Mouse (Mus musculus): ENCODE measurements around the gene Gjb4.

The Gjb4 gene

GRCm38 (mm10) chr4:127353951-127354438 lies at the start of gene Gjb4:
Gene Gjb4 (minus strand): TSS chr4:127354081.
- DNase-seq (ENCODE audit: low spot score) = no peak

GRCm38 (mm10) chr4:127402614-127403013 lies 48.7 kb upstream of the Gjb4 start:
- no peak for DNase-seq (ENCODE audit: low spot score)

DNA sequence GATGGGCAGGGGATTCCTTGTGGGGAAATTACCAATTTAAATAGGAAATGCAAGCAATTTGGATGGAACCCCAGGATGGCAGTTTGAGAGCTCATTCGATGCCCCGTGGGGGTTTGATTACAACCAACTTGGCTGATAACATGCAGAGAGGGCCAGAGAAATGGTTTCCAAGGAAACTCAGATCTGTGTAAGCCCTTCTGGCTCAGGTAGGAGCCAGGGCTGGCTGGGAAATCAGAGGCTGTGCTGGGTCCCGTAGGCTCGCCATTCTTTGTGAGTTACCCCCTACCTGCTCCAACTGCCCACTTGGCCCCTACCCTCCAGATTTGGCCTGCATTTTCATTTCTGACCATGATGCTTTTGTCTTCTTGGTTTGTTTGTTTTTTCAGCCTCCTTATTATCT lies 48.3 kb upstream of the Gjb4 start:
- no peak for DNase-seq (ENCODE audit: low spot score)

- DNase-seq (ENCODE audit: low spot score) = no peak
Measured at GRCm38 (mm10) chr4:127400165-127401145, 46.6 kb upstream of the Gjb4 start.

- DNase-seq (ENCODE audit: low spot score) = no peak
Measured at GRCm38 (mm10) chr4:127395591-127395990, 41.7 kb upstream of the Gjb4 start.

DNA sequence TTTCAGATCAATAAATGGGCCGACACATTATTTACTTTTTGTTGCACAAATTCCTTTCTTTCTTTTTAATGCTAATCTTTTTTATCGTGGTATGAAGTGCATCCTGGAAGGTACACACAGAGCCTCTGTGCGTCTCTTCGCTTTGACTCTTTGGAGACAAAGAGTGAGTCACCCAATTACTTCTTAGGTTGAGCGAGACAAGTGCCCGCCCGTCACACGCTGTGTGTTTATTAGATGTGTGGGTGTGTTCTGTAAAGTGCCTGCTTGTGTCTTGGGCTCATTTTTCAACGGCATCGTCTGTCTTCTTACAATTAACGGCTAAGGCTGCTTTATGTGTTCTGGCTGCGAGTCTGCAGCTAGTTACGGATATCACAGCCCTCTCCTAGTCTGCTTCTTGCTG lies 35.8 kb upstream of the Gjb4 start:
- DNase-seq (ENCODE audit: low spot score) = no peak

- peak; percentile 45 for DNase-seq (ENCODE audit: low spot score)
Measured at GRCm38 (mm10) chr4:127377344-127377743, 23.5 kb upstream of the Gjb4 start.

GRCm38 (mm10) chr4:127375541-127376177 lies 21.8 kb upstream of the Gjb4 start:
- no peak for DNase-seq (ENCODE audit: low spot score)

GRCm38 (mm10) chr4:127374645-127375044 lies 20.8 kb upstream of the Gjb4 start:
- no peak for DNase-seq (ENCODE audit: low spot score)

DNA sequence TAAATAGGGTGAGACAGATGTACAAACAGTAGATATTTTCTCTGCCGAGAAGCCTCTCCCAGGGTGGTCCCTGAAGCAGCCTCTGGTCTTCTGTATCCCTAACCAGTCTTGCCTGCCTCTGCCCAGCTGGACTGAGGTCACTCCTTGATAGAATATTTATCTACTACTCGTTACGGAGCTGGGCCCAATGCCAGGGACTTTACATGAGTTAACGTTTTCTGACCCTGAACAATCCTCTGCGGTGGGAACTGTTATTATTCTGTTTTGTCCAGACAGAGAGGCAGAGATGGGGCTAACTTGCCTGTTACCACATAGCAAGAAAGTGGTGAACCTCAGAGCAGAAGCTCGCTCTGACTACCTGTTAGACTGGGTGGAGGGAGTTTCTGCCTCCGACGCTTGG lies 19.6 kb upstream of the Gjb4 start:
- no peak for DNase-seq (ENCODE audit: low spot score)

DNA sequence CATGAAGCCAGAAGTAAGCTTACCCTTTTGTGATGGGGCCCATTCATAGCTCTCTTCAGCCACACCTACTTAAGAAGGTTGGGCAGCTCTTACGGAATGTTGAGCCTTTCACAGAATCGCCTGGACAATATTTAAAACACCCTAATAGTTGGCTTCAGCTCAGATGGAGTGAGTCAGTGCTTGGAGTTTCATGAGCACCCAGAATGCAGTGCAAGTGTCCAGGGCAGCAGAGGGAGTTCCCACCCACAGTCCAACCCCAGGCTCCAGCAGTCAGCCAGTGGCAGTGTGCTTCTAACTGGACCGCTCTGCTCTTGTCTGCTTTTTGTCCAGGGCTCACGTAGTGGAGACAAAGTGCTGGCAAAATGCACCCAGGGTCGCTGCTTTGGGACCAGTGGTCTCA lies 17.7 kb upstream of the Gjb4 start:
- no peak for DNase-seq (ENCODE audit: low spot score)

- no peak for DNase-seq (ENCODE audit: low spot score)
Measured at GRCm38 (mm10) chr4:127370447-127370846, 16.6 kb upstream of the Gjb4 start.

DNA sequence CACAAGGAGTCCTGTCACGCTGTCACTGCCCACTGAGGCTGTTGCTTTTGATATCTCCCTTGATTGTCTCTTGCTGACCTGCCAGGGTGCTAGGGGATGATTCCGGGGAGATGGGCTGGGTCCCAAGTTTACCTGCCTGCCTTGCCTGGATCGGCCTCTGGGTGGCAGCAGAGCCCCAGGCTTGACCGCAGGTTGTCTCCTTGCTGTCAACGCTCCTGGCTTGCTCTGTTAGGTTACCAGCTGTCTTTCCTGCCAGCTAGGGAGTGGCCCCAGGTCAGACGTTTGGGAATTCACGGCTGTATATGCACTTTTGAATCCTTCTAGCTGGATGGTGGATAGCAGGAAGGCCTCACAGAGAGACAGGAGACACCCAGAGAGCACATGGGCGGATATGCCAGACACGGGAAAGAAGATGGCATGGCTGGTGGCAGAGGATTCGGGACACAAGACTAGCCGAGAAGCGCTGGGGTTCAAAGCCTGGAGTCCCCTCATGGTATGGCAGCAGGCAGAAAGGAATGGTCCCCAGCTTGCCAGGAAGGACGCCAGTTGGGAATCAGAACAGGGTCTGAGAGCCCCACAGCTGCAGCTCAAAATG lies 14.6 kb upstream of the Gjb4 start:
- DNase-seq (ENCODE audit: low spot score) = peak; percentile 32

- DNase-seq (ENCODE audit: low spot score) = no peak
Measured at GRCm38 (mm10) chr4:127365834-127366233, 12.0 kb upstream of the Gjb4 start.

GRCm38 (mm10) chr4:127365433-127365832 lies 11.6 kb upstream of the Gjb4 start:
- no peak for DNase-seq (ENCODE audit: low spot score)

GRCm38 (mm10) chr4:127364431-127364830 lies 10.6 kb upstream of the Gjb4 start:
- DNase-seq (ENCODE audit: low spot score) = no peak

DNA sequence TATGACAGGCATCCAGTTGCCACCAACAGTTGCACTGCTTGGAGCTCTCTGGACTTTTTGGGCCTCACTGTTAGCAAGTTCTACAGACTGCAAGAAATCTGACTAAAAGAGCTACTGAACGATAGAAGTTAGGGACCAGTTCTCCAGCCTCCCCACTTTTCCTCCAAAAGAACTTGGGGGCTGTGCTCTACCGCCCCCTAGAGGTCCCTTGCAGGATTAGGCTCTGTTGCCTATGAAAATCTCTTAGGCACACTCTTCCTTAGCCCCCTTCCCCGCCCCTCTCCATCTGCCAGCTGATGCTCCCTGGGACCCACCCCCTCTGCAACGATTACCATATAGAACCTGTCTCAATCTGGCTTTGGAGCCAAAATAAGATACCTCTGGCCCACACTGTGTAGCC lies 9.4 kb upstream of the Gjb4 start:
- no peak for DNase-seq (ENCODE audit: low spot score)

- no peak for DNase-seq (ENCODE audit: low spot score)
Measured at GRCm38 (mm10) chr4:127362520-127362919, 8.6 kb upstream of the Gjb4 start.

GRCm38 (mm10) chr4:127358018-127358417 lies 4.1 kb upstream of the Gjb4 start, which contains the start of gene Gjb5:
Gene Gjb5 (minus strand): TSS chr4:127358181.
- DNase-seq (ENCODE audit: low spot score) = no peak

DNA sequence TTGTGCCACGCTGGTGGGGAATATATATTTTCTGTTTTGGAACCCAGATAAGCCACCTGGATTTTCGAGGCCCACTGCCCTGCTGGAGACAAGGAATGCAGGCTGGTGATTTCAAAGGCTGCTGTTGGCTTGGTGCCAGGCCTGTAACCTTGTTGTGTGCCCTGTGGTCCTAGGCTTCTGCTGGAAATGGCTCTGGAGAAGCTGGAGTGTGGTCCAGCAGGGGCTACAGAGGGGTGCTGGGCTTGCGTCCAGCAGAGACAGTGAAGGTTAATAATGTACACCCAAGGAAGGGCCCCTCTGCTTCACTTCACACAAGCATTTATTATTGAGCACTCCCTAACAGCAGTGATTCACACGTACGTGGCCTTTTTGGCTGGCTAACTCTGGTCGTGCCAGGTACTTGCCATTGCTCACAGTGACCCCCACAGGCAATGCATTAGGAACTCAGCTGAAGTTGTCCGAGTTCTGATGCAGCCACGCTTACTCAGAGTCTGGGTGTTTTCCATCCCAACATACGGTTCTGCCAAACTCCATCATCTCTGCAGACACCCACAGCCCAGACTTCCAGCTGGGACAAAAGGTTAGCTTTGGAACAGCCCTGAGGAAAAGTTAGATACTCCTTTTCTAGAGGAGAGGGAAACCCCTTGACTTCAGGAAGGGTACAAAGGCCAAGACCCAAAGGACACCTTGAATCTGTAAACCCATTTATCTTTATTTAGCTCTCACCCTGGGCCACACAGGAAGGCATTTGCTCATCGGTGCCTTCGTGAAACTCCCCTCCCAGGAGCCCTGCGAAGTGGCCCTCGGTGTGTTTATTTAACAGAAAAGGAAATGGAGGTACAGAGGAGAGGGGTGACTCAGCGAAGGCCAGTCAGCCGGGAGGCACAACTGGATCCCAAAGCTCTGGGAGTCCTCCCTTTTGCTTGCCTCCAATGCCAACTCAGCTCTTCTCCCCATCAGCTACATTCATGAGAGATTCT lies 915 bp upstream of the Gjb4 start:
- DNase-seq (ENCODE audit: low spot score) = no peak

- DNase-seq (ENCODE audit: low spot score) = no peak
Measured at GRCm38 (mm10) chr4:127352594-127352993, 1.3 kb downstream of the Gjb4 start.
